8 mouse cellular contexts compared by ENCODE assay signal in genomic region chr5:112210104-112210503, GRCm38 (mm10). TPM values are rescaled to one million over a fixed set of nuclear protein-coding genes. Genes with fewer than 3 reads are reported as not detected.
DNase-seq lines count a peak whose midpoint lies in the region; ATAC-seq lines count a peak whose summit lies in the region.

No protein-coding gene starts in this region.

- no peak overlapping the region for H3K9ac ChIP-seq in hindbrain, embryonic 11.5 days (ENCODE audit: low read depth, low read length)
- no peak overlapping the region for H3K9ac ChIP-seq in hindbrain, embryonic 13.5 days

- no peak overlapping the region for H3K4me3 ChIP-seq in hindbrain, embryonic 11.5 days (ENCODE audit: low read depth, low read length)
- no peak overlapping the region for H3K4me3 ChIP-seq in hindbrain, embryonic 13.5 days

- H3K27me3 ChIP-seq in hindbrain, embryonic 11.5 days (ENCODE audit: control insufficient read depth, insufficient read depth, low read length): no peaks in the 10 kb centered on the region
- H3K27me3 ChIP-seq in hindbrain, embryonic 13.5 days: no peaks in the 10 kb centered on the region

- no peaks in the 10 kb centered on the region for H3K36me3 ChIP-seq in hindbrain, embryonic 11.5 days (ENCODE audit: control insufficient read depth, insufficient read depth, low read length)
- H3K36me3 ChIP-seq in hindbrain, embryonic 13.5 days: no peaks in the 10 kb centered on the region

- no peak overlapping the region for H3K27ac ChIP-seq in hindbrain, embryonic 11.5 days (ENCODE audit: low read depth, low read length)
- no peak overlapping the region for H3K27ac ChIP-seq in hindbrain, embryonic 13.5 days

- H3K4me1 ChIP-seq in hindbrain, embryonic 11.5 days (replicated peaks; ENCODE audit: control insufficient read depth, insufficient read depth, low read length): peaks cover 8% of the 10 kb centered on the region
- peaks cover 38% of the 10 kb centered on the region for H3K4me1 ChIP-seq in hindbrain, embryonic 13.5 days (replicated peaks)

- 28% methylated on average over 8 of the region's 8 CpGs for WGBS in hindbrain, embryonic 11.5 days
- WGBS in hindbrain, embryonic 13.5 days: 31% methylated on average over 8 of the region's 8 CpGs

- H3K4me2 ChIP-seq in hindbrain, embryonic 11.5 days (replicated peaks; ENCODE audit: low read depth, low read length): no peak overlapping the region
- H3K4me2 ChIP-seq in hindbrain, embryonic 13.5 days: no peak overlapping the region

- DNase-seq in hindbrain, embryonic 11.5 days (ENCODE audit: low spot score): peak; percentile 86
- DNase-seq in CD8-positive naive resting alpha-beta T cell, adult 2 months (ENCODE audit: low read depth in 2 of 2, low spot score in 2 of 2): peak; percentile 40 to 61
- peak; percentile 11 for DNase-seq in adrenal gland, adult 8-10 months
- DNase-seq in kidney, postnatal 4 days: peak; percentile 79 to 80
- DNase-seq in testis, postnatal 14 days (ENCODE audit: low spot score): peak; percentile 57

- no peak for ATAC-seq in hindbrain, embryonic 11.5 days (ENCODE audit: low FRiP score)
- ATAC-seq in hindbrain, embryonic 13.5 days (ENCODE audit: low FRiP score): no peak
- ATAC-seq in erythroid progenitor cell, adult 5-6 weeks (replicated peaks; ENCODE audit: low FRiP score, poor library complexity, severe bottlenecking): 0 out of 2 replicates have a peak, but pooled peaks have one; percentile 51
- peak; percentile 81 for ATAC-seq in megakaryocyte progenitor cell, adult 5-6 weeks (replicated peaks; ENCODE audit: poor library complexity)

- H3K9me3 ChIP-seq in hindbrain, embryonic 11.5 days (ENCODE audit: control insufficient read depth, low read length): no peaks in the 10 kb centered on the region
- no peaks in the 10 kb centered on the region for H3K9me3 ChIP-seq in hindbrain, embryonic 13.5 days

RNA-seq across cellular contexts. Expression of gene Cryba4, which starts 42.2 kb away (rescaled TPM):
- 1.4 and 1.9 TPM in 2 replicates for polyA plus RNA-seq in hindbrain, embryonic 11.5 days (2014; fragmentation: Nextera tagmentation; extraction: Ambion mirVana)
- 1.9 and 3.3 TPM in 2 replicates for polyA plus RNA-seq in hindbrain, embryonic 13.5 days (2015; fragmentation: Nextera tagmentation; extraction: Ambion mirVana)
- 100 to 1,000 TPM in 1 of 4 experiments, 10 to 100 TPM in 3; 42.1 to 126 (median 66.3) TPM for total RNA-seq in adrenal gland, adult 8-10 months (2022)
- total RNA-seq in erythroid progenitor cell, adult 5-6 weeks (2015; ENCODE audit: low replicate concordance): not detected in 2 replicates
- not detected in 2 replicates for total RNA-seq in erythroid progenitor cell, adult 5-6 weeks (2017; ENCODE audit: low replicate concordance)
- total RNA-seq in megakaryocyte progenitor cell, adult 5-6 weeks (2015): not detected in 2 replicates
- not detected in 2 replicates for total RNA-seq in megakaryocyte progenitor cell, adult 5-6 weeks (2017)

RNA-seq across cellular contexts. Expression of gene Crybb1, which starts 45.5 kb away (rescaled TPM):
- 0.59 and 0.88 TPM in 2 replicates for polyA plus RNA-seq in hindbrain, embryonic 11.5 days (2014; fragmentation: Nextera tagmentation; extraction: Ambion mirVana)
- polyA plus RNA-seq in hindbrain, embryonic 13.5 days (2015; fragmentation: Nextera tagmentation; extraction: Ambion mirVana): 5.2 and 5.5 TPM in 2 replicates
- 1 to 10 TPM in 3 of 4 experiments, under 1 TPM in 1; 0.74 to 7.0 (median 2.6) TPM for total RNA-seq in adrenal gland, adult 8-10 months (2022)
- not detected in 2 replicates for total RNA-seq in erythroid progenitor cell, adult 5-6 weeks (2015; ENCODE audit: low replicate concordance)
- total RNA-seq in erythroid progenitor cell, adult 5-6 weeks (2017; ENCODE audit: low replicate concordance): not detected in 2 replicates
- total RNA-seq in megakaryocyte progenitor cell, adult 5-6 weeks (2015): not detected in 2 replicates
- not detected in 2 replicates for total RNA-seq in megakaryocyte progenitor cell, adult 5-6 weeks (2017)

Comparison
In these comparisons a context has a peak if more than half of its experiments do, and no peak if none do; other contexts are left out.
1. ATAC-seq: peak in erythroid progenitor cell, adult 5-6 weeks (single experiment) and megakaryocyte progenitor cell, adult 5-6 weeks (single experiment); none in hindbrain, embryonic 11.5 days (single experiment) and hindbrain, embryonic 13.5 days (single experiment).
2. DNase-seq: peak in every context shown above with its lines; median percentile 86 in hindbrain, embryonic 11.5 days; 80 in kidney, postnatal 4 days; 57 in testis, postnatal 14 days; 50 in CD8-positive naive resting alpha-beta T cell, adult 2 months; 11 in adrenal gland, adult 8-10 months.
3. RNA of gene Cryba4, which starts 42.2 kb away (total RNA-seq): 42.1 to 126 TPM in adrenal gland, adult 8-10 months; not detected in megakaryocyte progenitor cell, adult 5-6 weeks and not detected in erythroid progenitor cell, adult 5-6 weeks; every median in the first group is over 10 times any median in the second.